Mouse (Mus musculus) megakaryocyte progenitor cell, adult 5-6 weeks (primary cell): ENCODE results near the gene Col8a1. TPM values are rescaled to one million over a fixed set of nuclear protein-coding genes. Genes with fewer than 3 reads are reported as not detected.

ENCODE experiments used
- total RNA-seq, 2 experiments: library from RNA; stranded (forward) in 1 of 2; stranded (reverse) in 1 of 2; fragments of 157-497, 149-512 nt in 1 of 2; fragments of 200-1000 nt in 1 of 2; gene quantifications; 2 replicates each; pipeline versions ENCODE4 v1.2.3 to v1.2.4; 2015 to 2017

The Col8a1 gene
- total RNA-seq, 2 experiments from 2014 or later, result not detected

Other genes with a start within 250 kb of the Col8a1 start
- gene Cmss1, start 147.9 kb downstream of the Col8a1 start, total RNA-seq (2015), result 31.4 and 38.5 TPM in 2 replicates
- gene Cmss1, start 147.9 kb downstream of the Col8a1 start, total RNA-seq (2017), result 74.3 and 80.6 TPM in 2 replicates